Mouse (Mus musculus): ENCODE measurements around the gene Fgb. TPM values are rescaled to one million over a fixed set of nuclear protein-coding genes. Genes with fewer than 3 reads are reported as not detected.

Gene Fgb
- polyA plus RNA-seq, 1 experiment from 2014 or later, result 3.4 TPM

DNA sequence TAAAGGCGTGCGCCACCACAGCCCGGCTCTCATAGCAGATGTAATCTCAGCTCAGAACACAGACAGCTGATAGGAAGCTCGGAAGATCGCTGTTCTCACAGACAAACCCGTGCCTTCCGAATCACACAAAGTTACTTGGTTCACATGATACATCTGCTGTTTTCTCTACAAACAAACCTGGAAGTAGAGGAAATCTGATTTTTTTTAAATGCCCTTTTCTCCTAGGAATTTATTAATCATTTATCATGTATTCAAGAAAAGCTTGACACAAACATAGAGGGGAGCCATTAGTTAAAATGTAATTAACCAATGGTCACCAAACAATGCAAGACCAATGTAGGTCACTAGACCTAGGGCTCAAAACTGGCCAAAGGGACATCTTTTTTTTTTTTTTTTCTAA, 44.9 kb downstream of the Fgb start:
- 77% methylated on average over 7 of the region's 7 CpGs for WGBS (ENCODE audit: insufficient replicate concordance)
- no peak overlapping the region for H3K9ac ChIP-seq (ENCODE audit: low read depth, low read length)

DNA sequence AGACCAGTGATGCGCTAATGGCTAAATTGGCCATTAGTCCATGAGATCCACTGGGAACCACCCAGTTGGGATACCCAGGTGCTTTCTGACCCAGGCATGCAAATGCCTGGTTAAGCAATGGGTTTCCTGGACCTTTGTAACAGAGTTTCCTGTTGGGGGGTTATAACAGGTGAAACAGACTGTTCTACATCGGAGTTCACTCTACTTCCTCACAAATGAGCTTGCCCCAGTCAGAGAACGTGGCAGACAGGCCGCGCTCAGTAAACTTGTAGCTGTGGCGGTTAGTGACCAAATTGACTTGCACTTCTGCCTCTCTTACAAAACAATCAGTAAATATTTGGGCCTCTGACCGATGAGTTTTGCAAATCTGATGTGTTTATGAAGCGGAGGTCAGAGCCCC, 46.6 kb downstream of the Fgb start:
- Histone ChIP-seq H3K36me3 (ENCODE audit: control insufficient read depth, insufficient read depth, low read length) (no peaks in the 10 kb centered on the region), H3K9ac (ENCODE audit: low read depth, low read length) (no peak overlapping the region), H3K4me2 (no peak overlapping the region), H3K4me3 (ENCODE audit: low read depth, low read length) (no peak overlapping the region), H3K27me3 (ENCODE audit: control insufficient read depth, insufficient read depth, low read length) (no peaks in the 10 kb centered on the region), H3K9me3 (replicated peaks; ENCODE audit: control insufficient read depth, low read length) (no peaks in the 10 kb centered on the region), H3K27ac (ENCODE audit: low read depth, low read length) (no peak overlapping the region), H3K4me1 (ENCODE audit: control insufficient read depth, insufficient read depth, low read length) (no peaks in the 10 kb centered on the region)
- 86% methylated on average over 8 of the region's 8 CpGs for WGBS (ENCODE audit: insufficient replicate concordance)
- ATAC-seq (replicated peaks; ENCODE audit: insufficient number of reproducible peaks, low FRiP score, low TSS enrichment), result no peak

More for the DNA sequence above, 44.9 kb downstream of the Fgb start:
- ATAC-seq (replicated peaks; ENCODE audit: insufficient number of reproducible peaks, low FRiP score, low TSS enrichment), result no peak
- Histone ChIP-seq H3K36me3 (ENCODE audit: control insufficient read depth, insufficient read depth, low read length) (no peaks in the 10 kb centered on the region), H3K4me2 (no peak overlapping the region), H3K4me3 (ENCODE audit: low read depth, low read length) (no peak overlapping the region), H3K9me3 (replicated peaks; ENCODE audit: control insufficient read depth, low read length) (no peaks in the 10 kb centered on the region), H3K27ac (ENCODE audit: low read depth, low read length) (no peak overlapping the region), H3K27me3 (ENCODE audit: control insufficient read depth, insufficient read depth, low read length) (no peaks in the 10 kb centered on the region), H3K4me1 (ENCODE audit: control insufficient read depth, insufficient read depth, low read length) (no peaks in the 10 kb centered on the region)

DNA sequence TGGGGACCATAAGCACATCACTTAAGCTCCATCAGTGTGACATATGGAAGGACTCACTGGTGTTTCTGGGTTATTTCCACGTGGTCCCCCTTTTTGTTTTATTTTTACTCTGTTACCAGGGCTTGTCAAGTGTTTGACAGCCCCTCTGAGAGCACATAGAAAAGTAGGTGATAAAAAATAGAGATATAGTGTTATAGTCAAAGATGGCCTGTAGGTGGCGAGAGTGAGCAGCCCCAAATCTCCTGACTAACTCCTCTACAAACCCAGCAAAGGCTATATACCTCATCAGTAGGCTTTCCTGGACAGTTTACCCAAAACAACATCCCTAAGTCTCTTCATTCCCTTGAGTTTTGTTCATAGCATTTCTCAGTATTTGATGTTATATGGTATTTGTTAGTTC, 47.5 kb downstream of the Fgb start:
- H3K27me3 ChIP-seq (ENCODE audit: control insufficient read depth, insufficient read depth, low read length), result no peaks in the 10 kb centered on the region
- H3K36me3 ChIP-seq (ENCODE audit: control insufficient read depth, insufficient read depth, low read length), result no peaks in the 10 kb centered on the region
- no peaks in the 10 kb centered on the region for H3K4me1 ChIP-seq (ENCODE audit: control insufficient read depth, insufficient read depth, low read length)
- H3K27ac ChIP-seq (ENCODE audit: low read depth, low read length), result no peak overlapping the region
- no peak overlapping the region for H3K9ac ChIP-seq (ENCODE audit: low read depth, low read length)
- 2% methylated on average over 2 of the region's 2 CpGs for WGBS (ENCODE audit: insufficient replicate concordance)
- H3K4me2 ChIP-seq, result no peak overlapping the region
- ATAC-seq (replicated peaks; ENCODE audit: insufficient number of reproducible peaks, low FRiP score, low TSS enrichment), result no peak
- H3K4me3 ChIP-seq (ENCODE audit: low read depth, low read length), result no peak overlapping the region
- no peaks in the 10 kb centered on the region for H3K9me3 ChIP-seq (replicated peaks; ENCODE audit: control insufficient read depth, low read length)

DNA sequence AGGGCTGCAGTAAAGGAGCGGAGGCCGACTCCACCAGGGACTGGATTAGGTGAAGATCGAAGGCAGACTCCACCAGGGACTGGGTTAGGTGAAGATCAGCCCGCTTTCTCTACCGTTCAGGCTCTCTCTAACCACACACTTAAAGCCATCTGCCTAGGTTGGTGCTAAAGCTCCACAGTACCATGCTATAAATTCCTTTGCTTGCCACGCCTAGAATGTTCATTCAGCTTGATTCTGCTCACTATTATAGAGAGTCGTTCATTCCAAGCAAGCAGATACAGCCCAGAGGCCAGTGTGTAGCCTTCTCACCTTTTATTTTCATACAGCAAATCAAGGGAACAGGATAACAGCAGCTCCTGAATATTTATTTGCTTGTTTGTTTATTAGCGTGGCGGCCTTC, 49.7 kb downstream of the Fgb start:
- no peak overlapping the region for H3K27ac ChIP-seq (ENCODE audit: low read depth, low read length)
- H3K36me3 ChIP-seq (ENCODE audit: control insufficient read depth, insufficient read depth, low read length), result no peaks in the 10 kb centered on the region
- 78% methylated on average over 9 of the region's 9 CpGs for whole genome bisulfite sequencing (ENCODE audit: insufficient replicate concordance)
- no peaks in the 10 kb centered on the region for H3K9me3 ChIP-seq (replicated peaks; ENCODE audit: control insufficient read depth, low read length)
- peaks cover 4% of the 10 kb centered on the region; the same call in 1 of the 2 replicates for H3K27me3 ChIP-seq (ENCODE audit: control insufficient read depth, insufficient read depth, low read length)
- H3K4me1 ChIP-seq (ENCODE audit: control insufficient read depth, insufficient read depth, low read length), result no peaks in the 10 kb centered on the region; the same call in 1 of the 2 replicates
- no peak for ATAC-seq (replicated peaks; ENCODE audit: insufficient number of reproducible peaks, low FRiP score, low TSS enrichment)
- no peak overlapping the region for H3K9ac ChIP-seq (ENCODE audit: low read depth, low read length)
- no peak overlapping the region for H3K4me3 ChIP-seq (ENCODE audit: low read depth, low read length)
- H3K4me2 ChIP-seq, result no peak overlapping the region

DNA sequence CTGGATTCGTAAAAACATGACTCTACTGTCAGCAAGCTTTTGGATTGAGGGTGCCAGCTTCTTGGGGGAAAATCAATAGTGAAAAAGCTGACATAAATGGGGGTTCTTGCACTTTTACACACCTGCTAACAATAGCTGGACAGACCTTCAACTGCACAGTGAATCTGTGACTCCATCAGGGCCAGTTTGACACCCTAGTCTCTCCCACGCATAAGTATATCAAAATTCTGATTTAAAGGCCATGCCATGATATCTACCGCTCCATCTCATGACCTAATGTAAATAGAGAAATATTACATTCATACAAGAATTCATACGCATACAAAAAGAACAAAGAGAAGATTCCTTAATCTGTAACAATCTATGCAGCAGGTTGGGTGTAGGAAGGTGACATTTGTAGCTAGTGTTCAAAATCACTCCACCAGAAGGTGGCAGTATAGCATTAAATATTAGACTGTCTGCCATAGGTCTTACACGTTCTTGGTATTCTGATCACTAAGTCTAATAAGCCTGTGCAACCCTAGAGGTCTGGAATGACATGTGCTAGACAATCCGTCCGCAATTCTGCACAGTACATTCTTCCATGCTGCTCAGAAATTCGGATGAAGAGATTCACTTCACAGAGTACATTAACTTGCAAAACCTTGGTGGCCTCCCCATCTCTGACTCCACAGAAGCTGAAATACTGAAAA, 50.7 kb downstream of the Fgb start:
- Histone ChIP-seq H3K36me3 (ENCODE audit: control insufficient read depth, insufficient read depth, low read length) (no peaks in the 10 kb centered on the region), H3K4me2 (no peak overlapping the region), H3K4me3 (ENCODE audit: low read depth, low read length) (no peak overlapping the region), H3K27ac (ENCODE audit: low read depth, low read length) (no peak overlapping the region), H3K9me3 (replicated peaks; ENCODE audit: control insufficient read depth, low read length) (no peaks in the 10 kb centered on the region), H3K27me3 (ENCODE audit: control insufficient read depth, insufficient read depth, low read length) (peaks cover 5% of the 10 kb centered on the region; the same call in 1 of the 2 replicates), H3K9ac (ENCODE audit: low read depth, low read length) (no peak overlapping the region), H3K4me1 (ENCODE audit: control insufficient read depth, insufficient read depth, low read length) (no peaks in the 10 kb centered on the region; the same call in 1 of the 2 replicates)
- 31% methylated on average over 8 of the region's 8 CpGs for WGBS (ENCODE audit: insufficient replicate concordance)
- 0 out of 2 replicates have a peak, but pooled peaks have one; percentile 28 for ATAC-seq (replicated peaks; ENCODE audit: insufficient number of reproducible peaks, low FRiP score, low TSS enrichment)

DNA sequence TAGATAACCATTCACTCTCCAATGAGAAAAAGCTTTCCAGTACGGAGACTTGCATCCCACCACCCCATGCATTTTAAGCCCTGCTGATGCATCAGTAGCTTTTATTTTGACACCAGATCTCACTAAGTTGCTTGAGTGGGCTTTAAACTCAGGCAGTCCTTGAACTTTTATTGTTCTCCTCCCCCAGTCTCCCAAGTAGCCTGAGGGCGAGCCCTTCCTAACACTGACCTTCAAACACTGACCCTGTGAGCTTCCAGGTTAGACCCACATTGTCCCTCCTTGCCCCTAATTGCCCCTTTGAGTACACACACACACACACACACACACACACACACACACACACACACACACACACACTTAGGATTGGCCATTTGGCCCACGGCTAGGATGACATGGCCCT, 53.0 kb downstream of the Fgb start:
- H3K36me3 ChIP-seq (ENCODE audit: control insufficient read depth, insufficient read depth, low read length), result no peaks in the 10 kb centered on the region
- H3K9me3 ChIP-seq (replicated peaks; ENCODE audit: control insufficient read depth, low read length), result no peaks in the 10 kb centered on the region
- H3K27ac ChIP-seq (ENCODE audit: low read depth, low read length), result no peak overlapping the region
- WGBS (ENCODE audit: insufficient replicate concordance), result 80% methylated on average over 3 of the region's 3 CpGs
- peaks cover 5% of the 10 kb centered on the region; the same call in 1 of the 2 replicates for H3K27me3 ChIP-seq (ENCODE audit: control insufficient read depth, insufficient read depth, low read length)
- no peak overlapping the region for H3K4me3 ChIP-seq (ENCODE audit: low read depth, low read length)
- ATAC-seq (replicated peaks; ENCODE audit: insufficient number of reproducible peaks, low FRiP score, low TSS enrichment), result no peak
- H3K9ac ChIP-seq (ENCODE audit: low read depth, low read length), result no peak overlapping the region
- H3K4me1 ChIP-seq (ENCODE audit: control insufficient read depth, insufficient read depth, low read length), result no peaks in the 10 kb centered on the region; the same call in 1 of the 2 replicates
- no peak overlapping the region for H3K4me2 ChIP-seq

DNA sequence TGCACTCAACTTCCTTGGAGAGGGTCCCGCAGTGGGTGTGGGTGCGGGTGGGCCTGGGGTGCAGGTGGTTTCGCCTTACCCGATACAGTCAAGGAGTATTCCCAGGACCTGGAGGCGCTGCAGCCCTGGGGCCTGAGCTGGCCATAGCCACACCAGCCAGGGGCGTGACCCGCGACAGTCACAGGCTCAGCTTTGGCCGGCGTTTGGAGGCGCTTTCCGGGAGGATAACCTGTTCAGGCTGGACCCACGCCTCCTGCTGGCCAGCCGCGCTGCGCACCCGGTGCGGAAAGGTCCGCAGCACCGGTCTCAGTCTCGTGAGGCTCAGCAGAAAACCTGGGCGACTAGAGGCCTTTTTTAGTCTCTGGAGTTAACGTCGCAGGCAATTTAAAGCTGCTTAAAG, 54.3 kb downstream of the Fgb start:
- Histone ChIP-seq H3K4me2 (peak overlapping the region; percentile 58), H3K4me3 (ENCODE audit: low read depth, low read length) (peak overlapping the region; percentile 24; the same call in 1 of the 2 replicates), H3K27me3 (ENCODE audit: control insufficient read depth, insufficient read depth, low read length) (peaks cover 5% of the 10 kb centered on the region; the same call in 1 of the 2 replicates), H3K9ac (ENCODE audit: low read depth, low read length) (no peak overlapping the region), H3K9me3 (replicated peaks; ENCODE audit: control insufficient read depth, low read length) (no peaks in the 10 kb centered on the region), H3K27ac (ENCODE audit: low read depth, low read length) (no peak overlapping the region), H3K4me1 (ENCODE audit: control insufficient read depth, insufficient read depth, low read length) (no peaks in the 10 kb centered on the region; the same call in 1 of the 2 replicates), H3K36me3 (ENCODE audit: control insufficient read depth, insufficient read depth, low read length) (no peaks in the 10 kb centered on the region)
- WGBS (ENCODE audit: insufficient replicate concordance), result 2% methylated on average over 24 of the region's 24 CpGs
- ATAC-seq (replicated peaks; ENCODE audit: insufficient number of reproducible peaks, low FRiP score, low TSS enrichment), result peak; percentile 44; the same call in 1 of the 2 replicates

DNA sequence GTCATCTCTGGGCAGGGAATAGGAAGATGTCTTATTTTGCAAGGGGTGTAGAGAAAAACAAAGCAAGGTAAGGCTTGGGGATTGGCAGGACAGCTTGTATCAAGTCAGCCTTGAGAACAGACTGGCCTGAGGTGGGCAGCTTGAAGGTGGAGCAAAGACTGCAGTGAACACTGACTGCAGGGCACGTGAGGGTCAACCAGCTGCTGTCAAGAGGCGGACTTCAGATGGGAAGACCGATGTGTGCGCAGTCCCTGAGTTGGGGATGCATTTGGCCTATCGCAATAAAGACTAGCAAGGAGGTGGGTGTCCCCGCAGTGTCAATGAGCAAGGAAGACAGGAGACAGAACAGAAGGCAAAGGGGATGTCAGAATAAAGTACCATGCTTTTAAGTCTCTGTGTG, 56.7 kb downstream of the Fgb start:
- Histone ChIP-seq H3K4me3 (ENCODE audit: low read depth, low read length) (no peak overlapping the region), H3K27ac (ENCODE audit: low read depth, low read length) (no peak overlapping the region), H3K27me3 (ENCODE audit: control insufficient read depth, insufficient read depth, low read length) (peaks cover 5% of the 10 kb centered on the region; the same call in 1 of the 2 replicates), H3K4me2 (no peak overlapping the region), H3K9me3 (replicated peaks; ENCODE audit: control insufficient read depth, low read length) (no peaks in the 10 kb centered on the region), H3K4me1 (ENCODE audit: control insufficient read depth, insufficient read depth, low read length) (no peaks in the 10 kb centered on the region; the same call in 1 of the 2 replicates), H3K9ac (ENCODE audit: low read depth, low read length) (no peak overlapping the region), H3K36me3 (ENCODE audit: control insufficient read depth, insufficient read depth, low read length) (no peaks in the 10 kb centered on the region)
- 84% methylated on average over 6 of the region's 6 CpGs for whole genome bisulfite sequencing (ENCODE audit: insufficient replicate concordance)
- ATAC-seq (replicated peaks; ENCODE audit: insufficient number of reproducible peaks, low FRiP score, low TSS enrichment), result no peak

DNA sequence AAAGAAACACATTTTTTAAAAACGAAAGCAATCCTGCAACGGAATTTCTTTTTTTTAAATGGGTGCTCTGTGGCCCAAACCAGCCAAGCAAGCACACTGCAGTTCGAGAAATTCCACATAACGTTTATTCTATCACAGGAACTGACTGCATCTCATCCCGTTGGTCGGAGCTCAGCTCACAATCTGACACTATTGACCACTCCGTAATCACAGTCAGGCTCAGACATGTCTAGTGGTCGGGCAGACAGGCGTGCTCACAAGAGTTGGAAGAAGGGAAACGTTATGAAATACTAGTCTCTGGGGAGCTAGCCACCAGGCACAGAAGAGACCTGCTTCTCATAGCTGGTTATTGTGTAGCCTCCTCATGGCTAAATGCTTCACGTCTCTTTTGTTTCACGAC, 57.7 kb downstream of the Fgb start:
- H3K9me3 ChIP-seq (replicated peaks; ENCODE audit: control insufficient read depth, low read length), result no peaks in the 10 kb centered on the region
- peaks cover 5% of the 10 kb centered on the region; the same call in 1 of the 2 replicates for H3K27me3 ChIP-seq (ENCODE audit: control insufficient read depth, insufficient read depth, low read length)
- no peak overlapping the region for H3K4me2 ChIP-seq
- 77% methylated on average over 12 of the region's 12 CpGs for WGBS (ENCODE audit: insufficient replicate concordance)
- H3K4me1 ChIP-seq (ENCODE audit: control insufficient read depth, insufficient read depth, low read length), result no peaks in the 10 kb centered on the region; the same call in 1 of the 2 replicates
- no peak for ATAC-seq (replicated peaks; ENCODE audit: insufficient number of reproducible peaks, low FRiP score, low TSS enrichment)
- H3K9ac ChIP-seq (ENCODE audit: low read depth, low read length), result no peak overlapping the region
- no peaks in the 10 kb centered on the region for H3K36me3 ChIP-seq (ENCODE audit: control insufficient read depth, insufficient read depth, low read length)
- no peak overlapping the region for H3K4me3 ChIP-seq (ENCODE audit: low read depth, low read length)
- H3K27ac ChIP-seq (ENCODE audit: low read depth, low read length), result no peak overlapping the region
